Mouse (Mus musculus) midbrain, embryonic 16.5 days (tissue): Measurements from ENCODE around the gene Cyp2c40. TPM values are rescaled to one million over a fixed set of nuclear protein-coding genes. Genes with fewer than 3 reads are reported as not detected.
"Not testable (repeated sequence)": the region's sequence is repeated elsewhere in the genome, so short reads cannot be mapped to it uniquely, and the experiment has no call there.

Experiments used
- ATAC-seq: fragments of 200-750 bp; cut with Nextera tagmentation; 2 replicates; pipeline ENCODE4 v1.8.0; 2017; ENCODE audit warnings: moderate TSS enrichment
- H3K27ac ChIP-seq: fragments of 300-500 bp; sonication (generic); 2 replicates; pipeline ENCODE4 v1.5.1; 2014; ENCODE audit warnings: mild to moderate bottlenecking, low read length, mixed read lengths
- H3K27me3 ChIP-seq: fragments of 300-500 bp; sonication (generic); 2 replicates; pipeline ENCODE4 v1.6.1; 2014; ENCODE audit warnings: low read depth, low read length, mixed read lengths; ENCODE audit not compliant: control insufficient read depth, insufficient read depth
- H3K36me3 ChIP-seq: fragments of 300-500 bp; sonication (generic); 2 replicates; pipeline ENCODE4 v1.6.1; 2014; ENCODE audit warnings: mild to moderate bottlenecking, low read length, moderate library complexity, mixed read lengths; ENCODE audit not compliant: control insufficient read depth, insufficient read depth
- H3K4me1 ChIP-seq: fragments of 300-500 bp; sonication (generic); 2 replicates; pipeline ENCODE4 v1.6.1; 2014; ENCODE audit warnings: mild to moderate bottlenecking, low read length, mixed read lengths; ENCODE audit not compliant: control insufficient read depth, insufficient read depth
- H3K4me2 ChIP-seq: fragments of 300-500 bp; sonication (generic); 2 replicates; pipeline ENCODE4 v1.6.1; 2014; ENCODE audit warnings: mild to moderate bottlenecking, low read length, mixed read lengths
- H3K4me3 ChIP-seq: fragments of 300-500 bp; sonication (generic); 2 replicates; pipeline ENCODE4 v1.5.1; 2014; ENCODE audit warnings: low read depth, mild to moderate bottlenecking, low read length, moderate library complexity, mixed read lengths
- H3K9ac ChIP-seq: fragments of 300-500 bp; sonication (generic); 2 replicates; pipeline ENCODE4 v1.6.1; 2014; ENCODE audit warnings: low read depth, low read length, mixed read lengths
- H3K9me3 ChIP-seq: fragments of 300-500 bp; sonication (generic); replicated peaks from 2 replicates; pipeline ENCODE4 v1.6.1; 2014; ENCODE audit warnings: mild to moderate bottlenecking, low read length, mixed read lengths; ENCODE audit not compliant: control insufficient read depth, poor library complexity, severe bottlenecking
- WGBS: fragments of 180-500 bp; shearing (Covaris S2); extraction: QIAGEN DNeasy Blood & Tissue Kit; methylation state at CpG from one replicate; pipeline ENCODE4 v1.1.7; 2014; 5-methylcytosine and 5-hydroxymethylcytosine counted together
- polyA plus RNA-seq: library from polyadenylated mRNA; unstranded; fragments of >200 nt; fragmentation: Nextera tagmentation; extraction: Ambion mirVana; gene quantifications from 2 replicates; pipeline ENCODE4 v1.2.1, GENCODE M21; 2015

Gene Cyp2c40
- polyA plus RNA-seq, result not detected in 2 replicates

DNA sequence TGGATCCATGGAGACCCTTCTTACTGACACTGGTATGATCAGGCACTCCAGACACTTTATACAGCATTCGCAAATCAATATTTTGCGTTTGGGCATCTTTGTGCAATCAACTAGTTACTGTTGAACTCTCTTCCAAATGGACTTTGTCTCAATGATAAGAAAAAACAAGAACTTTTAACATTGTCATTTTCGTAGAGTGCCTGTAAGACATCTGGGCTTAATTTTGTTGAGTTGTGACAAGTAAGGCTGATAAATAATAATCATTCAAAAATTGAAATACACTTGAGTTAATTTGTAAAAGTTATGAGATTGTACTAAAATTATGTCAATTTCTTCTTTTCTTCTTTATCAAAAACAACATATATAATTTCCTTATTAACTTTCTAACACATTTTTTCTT is at the start of gene Cyp2c40:
Cyp2c40 (minus strand) TSS at position 101 of the 400 bp plus-strand sequence.
- H3K9ac ChIP-seq, H3K27ac ChIP-seq, H3K4me3 ChIP-seq, ATAC-seq, H3K27me3 ChIP-seq, H3K4me2 ChIP-seq, H3K36me3 ChIP-seq, H3K4me1 ChIP-seq, H3K9me3 ChIP-seq: not testable (repeated sequence)
- WGBS, result 88% methylated on average over 3 of the region's 3 CpGs

DNA sequence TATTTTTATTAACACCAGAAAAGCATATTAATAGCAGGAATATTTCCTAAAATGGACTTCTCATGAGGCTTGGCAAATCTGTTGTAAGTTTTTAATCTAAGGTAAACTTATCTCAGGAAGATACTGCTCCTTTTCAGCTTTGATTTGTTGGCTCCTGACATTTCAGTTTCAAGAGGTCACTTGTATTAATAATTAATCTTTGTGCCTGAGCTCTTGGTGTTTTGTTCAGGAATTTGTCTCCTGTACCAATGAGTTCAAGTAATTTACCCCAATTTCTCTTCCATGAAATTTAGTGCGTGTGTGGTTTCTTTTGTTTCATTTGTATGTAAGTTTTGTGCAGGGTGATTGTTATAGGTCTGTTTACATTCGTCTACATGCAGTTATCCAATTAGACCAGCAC is 8.3 kb upstream of the Cyp2c40 start:
- ATAC-seq, H3K4me2 ChIP-seq, H3K36me3 ChIP-seq, H3K9ac ChIP-seq, H3K27ac ChIP-seq, H3K27me3 ChIP-seq, H3K9me3 ChIP-seq, H3K4me3 ChIP-seq, H3K4me1 ChIP-seq: not testable (repeated sequence)
- WGBS, result 76% methylated on average over 2 of the region's 2 CpGs

DNA sequence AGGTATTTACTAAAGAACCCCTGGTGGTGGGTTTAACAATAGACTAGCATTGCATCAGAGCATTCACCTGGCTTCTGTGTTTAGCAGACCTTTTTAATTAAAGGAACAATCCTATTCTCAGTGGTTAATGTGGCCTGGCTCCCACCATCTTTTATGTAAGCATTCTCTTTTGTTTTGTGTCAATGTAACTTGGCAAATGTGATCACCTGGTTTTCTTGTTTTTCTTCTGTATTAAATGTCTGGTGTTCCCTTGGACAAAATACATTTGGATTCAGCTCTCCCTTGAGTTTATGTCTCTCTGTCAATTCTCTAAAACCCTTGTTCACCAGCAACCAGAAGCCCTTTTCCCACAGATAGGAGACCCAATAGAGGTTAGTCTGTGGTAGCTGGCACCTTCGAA is 3.8 kb upstream of the Cyp2c40 start:
- not testable (repeated sequence) for H3K36me3 ChIP-seq, H3K9ac ChIP-seq, H3K4me3 ChIP-seq, H3K27ac ChIP-seq, ATAC-seq, H3K4me1 ChIP-seq, H3K4me2 ChIP-seq, H3K27me3 ChIP-seq, H3K9me3 ChIP-seq
- WGBS, result 91% methylated on average over 1 of the region's 1 CpGs

DNA sequence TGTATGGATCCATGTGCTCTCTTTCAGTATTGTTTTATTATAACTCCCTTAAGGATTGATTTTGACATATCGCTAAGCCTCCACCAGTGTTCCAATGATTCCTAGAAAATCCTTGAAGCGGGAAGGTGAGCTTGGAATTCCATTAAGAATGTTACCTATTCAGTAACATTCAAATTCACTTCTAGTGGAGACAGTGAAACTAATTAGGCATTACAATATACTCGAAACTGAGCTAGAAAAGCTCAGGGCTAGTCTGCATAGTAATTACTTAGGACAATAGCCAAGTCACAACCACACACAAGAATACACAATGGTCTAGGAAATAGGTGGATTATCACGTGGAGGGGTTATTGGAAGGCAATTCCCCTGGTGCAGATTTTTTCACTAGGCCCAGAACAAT is 3.4 kb upstream of the Cyp2c40 start:
- ATAC-seq, H3K9me3 ChIP-seq, H3K4me2 ChIP-seq, H3K4me3 ChIP-seq, H3K27me3 ChIP-seq, H3K36me3 ChIP-seq, H3K9ac ChIP-seq, H3K4me1 ChIP-seq, H3K27ac ChIP-seq: not testable (repeated sequence)
- WGBS, result 59% methylated on average over 4 of the region's 4 CpGs

GRCm38 (mm10) chr19:39785458-39785857 is 27.2 kb downstream of the Cyp2c40 start:
- not testable (repeated sequence) for H3K9ac ChIP-seq, H3K4me3 ChIP-seq, H3K4me2 ChIP-seq, H3K36me3 ChIP-seq, H3K9me3 ChIP-seq, ATAC-seq, H3K27ac ChIP-seq, H3K4me1 ChIP-seq, H3K27me3 ChIP-seq
- WGBS, result 80% methylated on average over 2 of the region's 2 CpGs

DNA sequence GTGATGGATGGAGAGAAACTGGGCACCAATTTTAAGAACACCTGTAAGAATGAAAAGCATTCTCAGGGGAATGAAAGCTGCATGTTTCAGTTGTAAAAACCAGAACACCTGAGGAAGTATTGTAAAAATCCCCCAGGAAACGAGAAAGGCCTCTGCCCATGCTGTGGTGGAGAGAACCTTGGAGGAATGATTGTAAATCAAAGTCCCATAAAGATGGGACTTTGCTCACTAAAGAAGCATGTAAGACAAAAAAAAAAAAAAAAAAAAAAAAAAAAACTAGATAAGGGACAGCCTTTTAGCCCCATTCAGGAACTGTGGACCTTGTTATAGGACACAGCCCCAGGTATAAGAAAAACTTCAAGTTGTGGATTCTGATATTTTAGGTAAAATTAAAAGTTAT is 67.3 kb downstream of the Cyp2c40 start:
- H3K9me3 ChIP-seq, result no peaks in the 10 kb centered on the region
- H3K4me2 ChIP-seq, result no peak overlapping the region
- WGBS, result 68% methylated on average over 1 of the region's 1 CpGs
- no peak for ATAC-seq
- H3K27ac ChIP-seq, result no peak overlapping the region
- H3K4me3 ChIP-seq, result no peak overlapping the region
- no peaks in the 10 kb centered on the region for H3K4me1 ChIP-seq
- no peak overlapping the region for H3K9ac ChIP-seq
- no peaks in the 10 kb centered on the region for H3K36me3 ChIP-seq
- no peaks in the 10 kb centered on the region for H3K27me3 ChIP-seq

DNA sequence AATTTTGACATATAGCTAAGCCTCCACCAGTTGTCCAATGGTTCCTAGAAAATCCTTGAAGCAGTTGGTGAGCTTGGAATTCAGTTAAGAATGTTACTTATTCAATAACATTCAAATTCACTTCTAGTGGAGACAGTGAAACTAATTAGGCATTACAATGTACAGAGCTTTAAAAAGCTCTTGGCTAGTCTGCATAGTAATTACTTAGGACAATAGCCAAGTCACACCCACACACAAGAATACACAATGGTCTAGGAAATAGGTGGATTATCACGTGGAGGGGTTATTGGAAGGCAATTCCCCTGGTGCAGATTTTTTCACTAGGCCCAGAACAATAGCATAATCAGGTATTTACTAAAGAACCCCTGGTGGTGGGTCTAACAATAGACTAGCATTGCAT is 68.3 kb downstream of the Cyp2c40 start:
- H3K27me3 ChIP-seq, H3K9me3 ChIP-seq, H3K36me3 ChIP-seq, H3K4me1 ChIP-seq, H3K4me2 ChIP-seq, H3K9ac ChIP-seq, ATAC-seq, H3K27ac ChIP-seq, H3K4me3 ChIP-seq: not testable (repeated sequence)
- WGBS, result 67% methylated on average over 1 of the region's 1 CpGs

DNA sequence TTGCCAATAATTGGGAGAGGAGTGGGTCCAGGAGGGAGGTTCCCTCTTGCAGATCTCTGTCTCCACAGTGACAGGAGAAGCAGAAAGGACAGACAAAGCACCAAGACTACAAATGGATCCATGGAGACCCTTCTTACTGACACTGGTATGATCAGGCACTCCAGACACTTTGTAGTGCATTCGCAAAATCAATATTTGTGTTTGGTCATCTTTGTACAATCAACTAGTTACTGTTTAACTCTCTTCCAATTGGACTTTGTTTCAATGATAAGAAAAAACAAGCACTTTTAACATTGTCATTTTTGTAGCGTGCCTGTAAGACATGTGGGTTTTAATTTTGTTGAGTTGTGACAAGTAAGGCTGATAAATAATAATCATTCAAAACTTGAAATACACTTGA is 71.7 kb downstream of the Cyp2c40 start, which contains the start of gene Cyp2c68:
Cyp2c68 (minus strand) TSS at position 135 of the 400 bp plus-strand sequence.
- no peak within 1 kb of the TSS for H3K27ac ChIP-seq
- H3K4me2 ChIP-seq, result no peak within 1 kb of the TSS
- no peaks in the 10 kb centered on the region for H3K4me1 ChIP-seq
- no peak within 1 kb of the TSS for H3K4me3 ChIP-seq
- no peak for ATAC-seq
- H3K36me3 ChIP-seq, result no peaks in the 10 kb centered on the region
- H3K9ac ChIP-seq, result no peak within 1 kb of the TSS
- no peaks in the 10 kb centered on the region for H3K9me3 ChIP-seq
- 88% methylated on average over 2 of the region's 2 CpGs for WGBS
- H3K27me3 ChIP-seq, result no peaks in the 10 kb centered on the region
